Mouse (Mus musculus) lung, adult 18-20 months (tissue): Measurements from ENCODE around the gene Tlr6.

Experiments
- DNase-seq, 2 experiments: peaks; one replicate each; pipeline ENCODE4 v3.0.0; 2022; ENCODE audit warnings: mixed read lengths in 2 of 2

Gene Tlr6

DNA sequence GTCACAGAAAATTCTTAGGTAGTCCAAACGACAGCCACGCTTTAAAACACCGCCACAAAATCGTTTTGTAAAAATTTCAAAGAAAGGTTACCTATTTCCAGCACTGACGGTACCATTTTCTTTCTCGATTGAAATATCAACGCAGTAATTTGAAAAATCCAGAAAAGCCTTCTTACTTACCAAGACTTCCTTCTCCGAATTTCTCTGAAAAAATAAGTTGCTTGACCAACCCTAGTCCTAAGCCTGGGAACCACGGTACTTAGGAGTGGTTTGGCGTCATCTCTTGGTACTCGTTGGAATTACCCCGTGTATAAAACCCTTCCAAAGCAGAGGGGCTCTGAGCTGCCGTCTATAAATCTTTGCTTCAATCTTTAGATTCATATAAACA, at the start of gene Tlr6:
Gene Tlr6, minus strand, starts transcription at position 255 of the 388 bp plus-strand sequence.
- peak; percentile 65 to 70 for DNase-seq

GRCm38 (mm10) chr5:65006011-65006491, 46.2 kb upstream of the Tlr6 start:
- DNase-seq = no peak

GRCm38 (mm10) chr5:65005251-65005650, 45.4 kb upstream of the Tlr6 start:
- DNase-seq = no peak

DNA sequence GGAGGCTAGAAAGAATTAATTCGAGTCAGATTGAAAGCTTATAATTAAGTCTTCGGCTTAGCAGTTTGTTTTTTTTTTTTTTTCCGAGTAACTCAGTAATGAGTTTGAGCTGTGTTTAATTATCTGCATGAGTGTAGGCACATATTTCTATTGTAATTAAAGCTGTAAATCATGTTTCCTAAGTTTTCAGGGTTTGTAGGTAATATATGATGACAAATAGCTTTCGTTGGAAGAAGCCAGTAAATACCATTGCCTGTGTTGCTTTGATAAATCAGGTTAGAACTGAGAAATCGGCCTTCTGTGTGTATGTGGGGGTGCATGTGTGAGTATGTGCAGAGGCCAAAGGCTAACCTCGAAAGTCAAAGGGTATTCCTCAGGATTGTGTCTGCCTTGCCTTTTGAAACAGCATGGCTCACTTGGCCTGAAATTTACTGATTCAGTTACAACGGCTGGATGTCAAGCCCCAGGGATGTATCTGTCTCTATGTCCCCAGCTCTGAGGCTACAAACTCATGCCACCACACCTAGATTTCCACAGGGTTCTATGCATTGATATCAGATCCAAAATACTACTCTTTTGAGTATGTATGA, 44.1 kb upstream of the Tlr6 start:
- DNase-seq = no peak

DNA sequence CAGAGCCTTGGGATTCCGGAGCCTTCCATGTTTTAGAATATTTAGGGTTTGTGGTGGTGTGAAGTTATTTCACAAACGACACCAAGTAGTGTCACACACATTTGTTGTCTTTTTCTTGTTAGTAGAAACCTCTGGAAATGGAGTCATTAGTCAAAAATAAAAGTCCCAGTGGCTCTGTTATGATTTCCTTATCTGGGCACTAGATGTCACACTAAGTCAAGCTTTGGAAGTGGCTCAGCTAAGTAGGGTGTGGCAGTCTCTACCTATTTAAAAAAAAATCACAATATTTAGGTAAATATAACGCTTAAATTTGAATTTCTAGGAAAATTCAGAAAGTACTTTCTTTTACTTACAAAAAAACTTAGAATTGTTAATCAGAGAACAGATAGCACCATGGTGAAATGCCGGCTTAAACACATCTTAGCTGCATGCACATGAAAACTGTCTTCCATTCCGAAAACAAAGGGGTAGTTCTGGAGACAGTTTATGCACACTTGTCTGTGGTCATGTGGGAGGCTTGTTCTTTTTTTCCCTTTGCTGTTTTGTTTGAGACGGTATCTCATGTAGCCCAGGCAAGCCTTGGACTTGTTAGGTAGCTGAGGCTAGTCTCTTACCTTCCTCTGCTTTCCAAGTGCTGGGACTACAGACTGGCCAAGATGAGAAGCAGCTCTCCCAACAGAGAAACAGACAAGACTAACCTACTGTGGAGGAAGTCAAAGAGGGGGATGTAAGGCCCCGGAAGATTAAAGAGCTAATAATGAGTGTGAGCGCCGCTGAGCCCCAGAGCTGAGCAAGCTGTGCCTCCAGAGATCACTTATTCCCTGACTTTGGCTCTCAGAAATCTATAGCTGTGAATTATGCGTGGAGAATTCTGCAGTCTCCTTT, 43.3 kb upstream of the Tlr6 start:
- peak in 1 of 2 experiments; percentile 12 for DNase-seq

DNA sequence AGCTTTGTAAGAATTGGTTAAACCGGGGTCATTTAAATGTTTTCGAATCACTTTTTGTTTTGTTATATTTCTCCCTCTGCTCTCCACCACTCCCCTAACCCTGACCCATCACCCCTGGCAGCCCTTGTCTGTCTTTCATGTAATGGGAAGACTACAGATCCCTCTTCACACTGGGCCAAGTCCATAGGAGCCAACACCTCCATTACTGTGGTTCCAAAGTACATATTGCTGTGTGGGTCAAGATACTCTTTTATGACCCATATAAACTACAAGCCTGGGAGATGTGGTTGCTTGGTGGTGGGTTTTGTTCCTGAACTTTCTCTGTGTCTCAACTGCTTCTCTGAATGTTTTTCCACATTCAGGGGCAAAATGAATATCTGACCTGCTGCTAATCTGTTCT, 35.5 kb upstream of the Tlr6 start:
- DNase-seq = no peak

DNA sequence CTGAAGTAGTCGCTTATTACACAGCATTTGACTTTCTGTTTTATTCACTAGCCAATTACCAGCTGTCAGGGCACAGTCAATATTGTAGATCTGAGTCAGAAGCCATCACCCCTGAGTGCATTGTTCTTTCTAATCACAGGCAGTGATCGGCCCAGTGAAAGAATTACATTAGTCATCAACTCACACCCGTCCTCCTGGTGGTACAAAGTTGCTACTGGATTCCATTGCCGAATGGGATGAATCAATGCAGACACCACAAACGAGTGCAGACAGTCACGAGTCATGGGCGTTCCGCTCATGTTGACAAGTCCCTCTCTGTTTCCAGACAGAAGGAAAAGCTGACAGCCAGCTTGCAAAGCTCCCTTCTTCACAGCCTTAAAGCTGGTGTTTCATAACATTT, 32.6 kb upstream of the Tlr6 start:
- no peak for DNase-seq

GRCm38 (mm10) chr5:64989940-64990339, 30.0 kb upstream of the Tlr6 start:
- no peak for DNase-seq

DNA sequence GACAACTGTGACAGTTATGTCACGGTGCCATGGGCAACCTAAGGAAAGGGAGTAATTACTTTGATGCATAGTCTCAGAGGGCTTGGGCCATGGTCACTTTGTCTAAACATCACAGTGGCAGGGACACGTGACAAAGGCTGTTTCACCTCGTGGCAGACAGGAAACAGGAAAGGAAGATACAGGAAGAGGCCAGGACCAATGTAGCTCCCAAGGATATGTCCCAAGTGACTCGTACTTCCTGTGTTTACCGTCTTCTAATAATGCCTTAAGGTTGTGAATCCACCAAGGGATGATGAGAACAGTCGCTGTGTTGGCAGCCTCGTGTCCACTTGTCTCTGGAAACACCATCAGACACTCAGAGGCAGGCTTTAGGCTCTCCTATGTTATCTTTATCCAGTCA, 26.1 kb upstream of the Tlr6 start:
- peak in 1 of 2 experiments; percentile 22 for DNase-seq

DNA sequence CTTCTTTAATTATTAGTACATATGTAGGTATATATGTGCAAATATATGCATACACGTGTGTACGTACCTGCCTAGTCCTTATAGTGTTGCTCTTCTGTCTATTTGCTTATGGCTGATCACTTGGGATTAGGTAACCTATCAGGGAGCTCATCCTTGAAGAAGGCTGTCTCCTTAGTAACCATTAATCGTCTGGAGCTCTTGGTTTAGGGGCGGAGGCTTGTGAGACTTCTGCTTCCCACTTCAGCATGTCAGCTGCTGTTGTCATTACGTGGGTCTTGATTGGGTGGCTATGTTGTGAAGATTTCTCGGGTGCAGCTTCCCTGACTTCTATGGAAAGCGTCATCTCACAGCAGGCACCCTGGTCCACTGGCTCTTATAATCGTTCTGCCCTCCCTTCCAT, 17.2 kb upstream of the Tlr6 start:
- DNase-seq = no peak

GRCm38 (mm10) chr5:64975121-64975520, 15.2 kb upstream of the Tlr6 start:
- DNase-seq = no peak

DNA sequence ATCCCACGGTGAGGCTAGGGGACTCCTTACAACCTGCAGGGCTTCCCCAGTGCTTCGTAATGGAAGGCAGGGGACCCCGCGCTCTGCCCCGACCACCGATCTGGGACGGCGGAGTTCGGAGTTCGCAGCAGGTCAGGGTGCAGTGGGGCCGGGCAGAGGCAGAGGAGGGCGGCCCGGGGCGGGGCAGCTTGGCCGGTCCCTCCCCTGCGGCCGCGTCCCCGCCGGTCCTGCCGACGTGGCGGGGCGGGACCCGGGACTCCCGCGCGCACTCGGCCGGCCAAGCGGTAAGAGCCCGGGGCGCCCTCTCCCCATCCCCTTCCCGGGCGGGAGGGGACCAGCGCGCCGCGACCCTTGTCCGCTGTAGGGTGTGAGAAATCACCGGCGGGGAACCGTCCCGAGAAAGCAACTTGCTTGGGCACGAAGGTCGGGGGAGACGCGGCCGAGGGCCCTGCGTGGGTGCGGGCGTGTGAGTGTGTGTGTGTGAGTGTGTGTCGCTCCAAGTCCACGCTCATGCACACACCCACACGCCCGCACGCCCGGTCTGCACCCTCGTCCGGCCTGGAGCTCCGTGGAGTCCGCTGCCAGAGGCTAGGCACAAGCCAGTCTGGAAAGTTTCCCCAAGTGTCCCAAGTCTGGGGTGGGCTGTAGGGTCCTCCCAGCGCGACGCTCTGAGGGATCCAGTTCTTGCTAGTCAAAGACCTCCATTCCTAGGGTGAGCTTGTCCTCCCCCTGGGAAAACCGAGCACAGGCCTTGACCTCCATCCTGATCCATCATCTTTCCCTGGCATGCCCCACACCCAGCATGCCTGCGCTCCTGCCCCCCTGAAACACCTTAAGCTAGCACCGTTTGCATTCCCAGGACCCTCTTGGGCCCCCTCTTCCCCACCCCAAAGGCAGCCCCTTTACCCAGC, 10.2 kb upstream of the Tlr6 start, which contains the start of gene Fam114a1:
Gene Fam114a1, plus strand, starts transcription at position 211 of the 911 bp plus-strand sequence.
- peak; percentile 80 to 81 for DNase-seq

GRCm38 (mm10) chr5:64968961-64969860, 9.3 kb upstream of the Tlr6 start:
- DNase-seq = peak; percentile 42 to 46

GRCm38 (mm10) chr5:64963735-64964134, 3.8 kb upstream of the Tlr6 start:
- DNase-seq = no peak

DNA sequence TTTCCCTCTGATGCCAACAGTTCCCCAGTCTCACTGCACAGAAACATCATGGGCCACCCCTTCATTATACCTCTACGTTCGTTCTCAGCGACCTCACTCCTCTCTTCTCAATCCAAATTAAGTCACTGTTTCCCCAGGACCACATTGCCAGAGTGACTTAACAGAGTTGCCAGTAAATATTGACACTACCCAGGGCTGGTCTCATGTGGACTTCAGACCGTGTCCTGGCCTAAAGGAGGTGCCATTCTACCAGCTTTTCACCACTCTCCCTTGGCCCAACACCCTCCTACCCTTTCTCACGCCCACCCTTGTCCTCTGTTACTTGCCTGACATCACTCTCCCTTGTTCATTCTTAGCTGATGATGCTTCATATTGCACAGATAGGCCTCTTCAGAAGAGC, 3.4 kb upstream of the Tlr6 start:
- no peak for DNase-seq

DNA sequence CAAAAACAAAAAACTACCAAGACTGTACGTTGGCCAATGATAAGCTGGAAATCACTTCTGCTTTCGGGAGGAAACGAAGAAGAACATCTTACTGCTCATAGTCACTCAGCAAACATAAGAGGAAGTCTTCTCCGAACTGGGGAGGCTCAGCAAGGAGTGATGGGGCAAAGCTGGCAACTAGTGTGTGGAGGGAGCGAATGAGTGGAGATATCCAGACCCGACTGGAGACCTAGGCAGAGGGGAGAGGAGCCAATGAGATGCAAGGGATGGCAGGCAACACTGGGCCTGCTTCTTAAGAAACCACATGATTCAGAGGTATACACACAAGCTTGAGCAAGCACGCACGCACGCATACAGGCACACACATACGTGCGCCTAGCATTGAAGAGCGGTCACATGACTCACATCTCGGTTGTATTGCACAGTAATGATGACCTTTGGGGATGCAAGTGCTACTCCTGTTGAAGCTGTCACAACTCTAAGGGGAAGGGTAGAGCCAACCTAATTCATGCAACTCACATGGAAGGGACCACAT, 1.0 kb upstream of the Tlr6 start:
- DNase-seq = peak; percentile 23 to 24

DNA sequence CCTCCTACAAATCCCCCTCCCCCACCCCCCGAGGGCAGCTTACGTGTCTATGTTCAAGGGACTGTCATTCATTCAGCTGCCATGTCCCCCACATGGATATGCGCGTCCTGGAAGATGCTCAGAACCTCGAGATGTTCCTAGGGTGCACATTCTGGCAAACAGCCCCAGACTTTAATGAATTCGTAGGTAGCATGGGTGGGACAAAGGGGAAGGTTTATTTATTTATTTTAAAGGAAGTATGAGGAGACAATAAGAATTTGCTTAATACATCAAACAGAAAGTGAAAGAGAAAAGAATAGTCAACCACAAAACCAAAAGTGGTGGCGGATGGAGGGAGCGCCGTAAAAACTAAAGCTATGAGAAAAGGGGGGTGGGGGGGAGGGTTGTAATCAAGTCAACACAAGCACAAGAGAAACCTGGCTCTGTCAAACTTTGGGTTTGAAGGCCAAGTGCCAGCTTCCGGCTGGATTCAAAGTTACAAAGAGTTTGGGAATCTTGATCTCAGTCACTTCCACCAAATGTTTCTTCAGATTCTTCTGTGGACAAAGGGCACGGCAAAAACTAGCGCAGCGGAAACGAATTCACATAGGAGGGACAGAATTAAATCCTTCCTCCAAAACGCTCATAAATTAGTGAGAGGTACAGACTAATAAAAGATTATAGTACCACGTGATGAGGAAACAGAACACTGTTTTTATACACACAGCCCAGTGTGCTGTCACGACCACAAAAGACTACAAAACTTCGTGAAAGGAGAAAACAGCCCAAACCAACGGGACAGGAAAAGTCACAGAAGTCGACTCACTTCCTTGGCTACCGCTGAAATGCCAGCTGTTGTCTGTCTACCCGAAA, 680 bp downstream of the Tlr6 start:
- peak; percentile 12 for DNase-seq

GRCm38 (mm10) chr5:64954931-64955330, 5.0 kb downstream of the Tlr6 start:
- DNase-seq = no peak

DNA sequence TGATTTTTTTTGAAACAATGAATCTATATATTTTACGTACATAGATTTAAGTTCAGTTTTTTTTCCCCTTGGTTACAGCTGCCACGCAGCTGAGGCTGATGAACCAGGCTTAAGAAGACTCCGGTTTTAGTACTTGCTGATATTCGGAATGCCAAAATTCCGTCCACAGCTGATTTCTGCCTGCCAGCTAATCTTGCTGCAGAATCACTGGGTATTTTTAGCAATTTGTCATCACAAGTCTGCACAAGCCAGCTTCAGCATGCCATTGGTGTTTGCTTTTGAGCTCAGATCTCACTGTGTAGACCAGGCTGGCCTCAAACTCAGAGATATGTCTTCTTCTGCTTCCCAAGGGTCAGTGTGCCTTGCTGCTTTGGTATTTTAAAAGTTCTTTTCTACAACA, 8.4 kb downstream of the Tlr6 start:
- no peak for DNase-seq

DNA sequence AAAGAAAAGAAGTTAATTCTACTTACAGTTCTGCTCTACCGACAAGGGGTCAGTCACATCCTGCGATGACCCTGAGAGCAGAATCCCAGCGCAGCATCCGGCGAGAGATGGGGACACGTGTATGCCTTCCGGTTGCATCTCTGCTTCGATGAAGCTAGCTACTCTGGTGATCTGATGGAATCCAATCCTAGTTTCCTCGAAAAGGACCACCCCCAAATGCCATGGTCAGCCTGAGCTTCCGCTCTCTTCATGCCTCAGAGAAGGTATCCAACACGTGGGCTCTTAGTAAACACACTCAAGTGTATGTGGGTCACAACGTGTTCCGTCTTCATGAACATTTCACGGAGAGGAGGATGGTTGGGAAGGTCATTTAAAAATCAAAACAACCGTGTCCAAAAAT, 27.1 kb downstream of the Tlr6 start:
- DNase-seq = no peak

GRCm38 (mm10) chr5:64932215-64932614, 27.7 kb downstream of the Tlr6 start:
- DNase-seq = no peak
